Mouse (Mus musculus): Measurements from ENCODE around the gene Tax1bp1. TPM values are rescaled to one million over a fixed set of nuclear protein-coding genes. Genes with fewer than 3 reads are reported as not detected.
A peak's percentile ranks its signal among the peaks of the same experiment; 100 is the strongest.
"Not testable (repeated sequence)": the region's sequence is repeated elsewhere in the genome, so short reads cannot be mapped to it uniquely, and the experiment has no call there.

Tax1bp1 gene
- 18.0 and 32.3 TPM in 2 replicates for polyA plus RNA-seq (2012; rRNA removed)
- polyA plus RNA-seq (2014; fragmentation: Nextera tagmentation; extraction: Ambion mirVana), result 98.9 and 102 TPM in 2 replicates

DNA sequence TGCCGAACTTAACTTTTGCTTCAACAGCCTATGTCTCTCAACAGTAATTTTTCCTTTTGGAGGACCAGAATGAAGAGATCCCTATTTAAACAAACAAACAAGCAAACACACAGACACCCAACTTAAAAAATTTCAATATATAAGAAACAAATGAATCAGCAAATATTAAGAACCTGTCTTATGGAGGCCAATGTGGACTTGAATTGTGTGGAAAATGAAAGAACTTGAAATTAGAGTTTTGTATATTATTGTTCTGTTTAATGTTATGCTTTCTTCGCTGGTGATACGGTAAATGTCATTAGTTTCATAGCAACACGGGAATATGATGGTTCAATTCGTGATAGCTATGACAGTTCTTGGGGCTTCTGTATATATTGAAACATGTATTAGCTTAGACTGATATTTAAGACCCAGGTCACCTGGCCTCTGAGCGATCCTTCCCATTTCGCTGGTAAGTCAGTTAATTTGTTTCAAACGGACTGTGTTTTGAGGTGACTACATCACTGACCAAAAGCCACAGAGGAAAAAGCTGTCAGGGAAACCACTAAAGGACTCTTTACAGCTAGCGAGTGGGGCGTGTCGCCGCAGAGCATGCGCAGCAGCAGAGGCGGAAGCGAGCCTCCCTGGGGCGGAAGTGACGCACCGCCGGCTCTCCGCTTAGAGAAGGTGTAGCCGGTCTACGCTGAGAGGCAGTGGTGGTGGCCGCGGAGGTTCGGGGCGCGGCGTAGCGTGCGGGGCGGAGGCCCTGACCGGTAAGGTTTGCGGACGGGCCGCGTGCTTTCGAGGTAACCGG, at the start of gene Tax1bp1:
Gene Tax1bp1, plus strand, starts transcription at position 626 of the 793 bp plus-strand sequence.
- no peaks in the 10 kb centered on the region for H3K27me3 ChIP-seq (ENCODE audit: control insufficient read depth, insufficient read depth, low read length)
- ATAC-seq (ENCODE audit: insufficient read depth), result peak; percentile 97
- under 1% methylated on average over 38 of the region's 38 CpGs for WGBS (ENCODE audit: insufficient replicate concordance)
- TF ChIP-seq CTCF (IDR thresholded peaks at IDR 0.05; ENCODE audit: low read depth) (no peak), EP300 (IDR thresholded peaks at IDR 0.05; ENCODE audit: low read depth) (no peak)
- H3K4me2 ChIP-seq (ENCODE audit: low read depth), result peak within 1 kb of the TSS; percentile 77
- H3K4me1 ChIP-seq (replicated peaks; ENCODE audit: control insufficient read depth in 2 of 2, insufficient read depth in 2 of 2, low read length in 1 of 2), result peaks cover 10 to 17% of the 10 kb centered on the region in 2 experiments
- H3K9ac ChIP-seq (replicated peaks), result peak within 1 kb of the TSS; percentile 98
- H3K36me3 ChIP-seq (replicated peaks; ENCODE audit: control insufficient read depth, insufficient read depth, low read depth), result no peaks in the 10 kb centered on the region
- DNase-seq (ENCODE audit: low read depth in 3 of 3, low spot score in 3 of 3), result peak; percentile 87 to 90 (median 88)
- peak within 1 kb of the TSS; percentile 95 for H3K27ac ChIP-seq
- H3K9me3 ChIP-seq (ENCODE audit: control insufficient read depth, low read length), result no peaks in the 10 kb centered on the region
- H3K4me3 ChIP-seq (ENCODE audit: insufficient read depth in 1 of 2, low read depth in 2 of 2, low read length in 2 of 2), result peak within 1 kb of the TSS; percentile 97 to 99

DNA sequence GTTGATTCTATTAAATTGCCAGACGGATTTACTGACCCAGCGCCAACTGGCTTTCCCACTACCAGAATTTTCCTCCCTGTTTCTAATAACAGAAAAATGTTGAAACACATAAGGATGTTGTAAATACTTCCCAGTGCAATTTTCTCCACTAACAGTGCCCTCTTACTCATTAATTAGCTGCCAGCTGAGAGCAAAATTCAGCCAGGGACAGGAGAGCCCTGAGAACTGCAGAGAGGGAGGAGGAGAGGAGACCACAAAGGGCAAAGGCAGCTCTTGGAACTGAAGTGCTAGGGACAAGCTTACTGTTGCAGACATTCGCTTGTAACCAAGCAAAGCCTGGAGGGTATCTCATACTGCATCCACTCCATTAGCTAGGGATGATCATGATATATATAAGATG, 45.9 kb upstream of the Tax1bp1 start:
- Histone ChIP-seq H3K36me3 (replicated peaks; ENCODE audit: control insufficient read depth, insufficient read depth, low read depth) (no peaks in the 10 kb centered on the region), H3K9ac (replicated peaks) (no peak overlapping the region), H3K9me3 (ENCODE audit: control insufficient read depth, low read length) (no peaks in the 10 kb centered on the region), H3K4me3 (ENCODE audit: insufficient read depth in 1 of 2, low read depth in 2 of 2, low read length in 2 of 2) (no peak overlapping the region), H3K4me2 (ENCODE audit: low read depth) (no peak overlapping the region), H3K4me1 (replicated peaks; ENCODE audit: control insufficient read depth in 2 of 2, insufficient read depth in 2 of 2, low read length in 1 of 2) (no peaks in the 10 kb centered on the region), H3K27ac (no peak overlapping the region), H3K27me3 (ENCODE audit: control insufficient read depth, insufficient read depth, low read length) (no peaks in the 10 kb centered on the region)
- ATAC-seq (ENCODE audit: insufficient read depth) (no peak), DNase-seq (ENCODE audit: low read depth in 3 of 3, low spot score in 3 of 3) (no peak)
- WGBS (ENCODE audit: insufficient replicate concordance), result 56% methylated on average over 3 of the region's 3 CpGs
- TF ChIP-seq EP300 (IDR thresholded peaks at IDR 0.05; ENCODE audit: low read depth), result no peak
- no peak for TF ChIP-seq CTCF (IDR thresholded peaks at IDR 0.05; ENCODE audit: low read depth)

DNA sequence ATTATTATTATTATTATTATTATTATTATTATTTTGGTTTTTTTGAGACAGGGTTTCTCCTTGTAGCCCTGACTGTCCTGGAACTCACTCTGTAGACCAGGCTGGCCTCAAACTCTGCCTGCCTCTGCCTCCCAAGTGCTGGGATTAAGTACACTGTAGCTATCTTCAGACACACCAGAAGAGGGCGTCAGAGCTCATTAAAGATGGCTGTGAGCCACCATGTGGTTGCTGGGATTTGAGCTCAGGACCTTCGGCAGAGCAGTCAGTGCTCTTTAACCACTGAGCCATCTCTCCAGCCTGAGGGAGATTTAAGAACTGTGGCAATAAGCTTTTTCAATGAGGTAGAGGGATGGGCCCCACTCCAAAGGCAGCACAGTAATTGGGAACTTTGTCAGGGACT, 43.7 kb upstream of the Tax1bp1 start:
- peak; percentile 40; the same call in 1 of the 2 replicates for TF ChIP-seq CTCF (IDR thresholded peaks at IDR 0.05; ENCODE audit: low read depth)
- not testable (repeated sequence) for H3K9me3 ChIP-seq (ENCODE audit: control insufficient read depth, low read length); H3K4me3 ChIP-seq (ENCODE audit: insufficient read depth in 1 of 2, low read depth in 2 of 2, low read length in 2 of 2); ATAC-seq (ENCODE audit: insufficient read depth); H3K4me1 ChIP-seq (replicated peaks; ENCODE audit: control insufficient read depth in 2 of 2, insufficient read depth in 2 of 2, low read length in 1 of 2); H3K4me2 ChIP-seq (ENCODE audit: low read depth); H3K27ac ChIP-seq; DNase-seq (ENCODE audit: low read depth in 3 of 3, low spot score in 3 of 3); H3K27me3 ChIP-seq (ENCODE audit: control insufficient read depth, insufficient read depth, low read length); H3K36me3 ChIP-seq (replicated peaks; ENCODE audit: control insufficient read depth, insufficient read depth, low read depth); H3K9ac ChIP-seq (replicated peaks)
- 28% methylated on average over 2 of the region's 2 CpGs for WGBS (ENCODE audit: insufficient replicate concordance)

DNA sequence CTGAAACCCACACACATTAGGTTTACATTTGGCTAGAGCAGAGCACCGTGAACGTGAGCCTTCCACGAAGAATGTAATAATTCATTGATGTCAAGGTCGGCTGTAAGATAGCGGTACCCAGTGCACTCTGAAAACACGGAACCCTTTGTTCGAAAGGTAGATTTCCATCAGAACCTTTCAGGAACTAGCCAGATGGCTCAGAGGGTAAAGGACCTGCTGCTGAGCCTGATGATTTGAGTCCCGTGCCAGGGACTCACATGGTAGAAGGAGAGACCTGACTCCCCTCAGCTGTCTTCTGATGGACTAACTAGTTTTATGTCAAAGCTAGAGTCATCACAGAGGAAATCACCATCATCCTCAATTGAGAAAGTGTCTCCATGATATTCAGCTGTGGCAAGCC, 41.7 kb upstream of the Tax1bp1 start:
- ATAC-seq (ENCODE audit: insufficient read depth) (no peak), DNase-seq (ENCODE audit: low read depth in 3 of 3, low spot score in 3 of 3) (no peak)
- H3K36me3 ChIP-seq (replicated peaks; ENCODE audit: control insufficient read depth, insufficient read depth, low read depth), result no peaks in the 10 kb centered on the region
- no peaks in the 10 kb centered on the region for H3K9me3 ChIP-seq (ENCODE audit: control insufficient read depth, low read length)
- H3K27ac ChIP-seq, result no peak overlapping the region
- WGBS (ENCODE audit: insufficient replicate concordance), result 48% methylated on average over 8 of the region's 8 CpGs
- TF ChIP-seq EP300 (IDR thresholded peaks at IDR 0.05; ENCODE audit: low read depth) (no peak), CTCF (IDR thresholded peaks at IDR 0.05; ENCODE audit: low read depth) (no peak)
- no peak overlapping the region for H3K4me2 ChIP-seq (ENCODE audit: low read depth)
- H3K4me3 ChIP-seq (ENCODE audit: insufficient read depth in 1 of 2, low read depth in 2 of 2, low read length in 2 of 2), result no peak overlapping the region
- peaks cover 0 to 4% of the 10 kb centered on the region in 2 experiments; a peak in 1 of 4 replicates for H3K4me1 ChIP-seq (replicated peaks; ENCODE audit: control insufficient read depth in 2 of 2, insufficient read depth in 2 of 2, low read length in 1 of 2)
- H3K9ac ChIP-seq (replicated peaks), result no peak overlapping the region
- no peaks in the 10 kb centered on the region for H3K27me3 ChIP-seq (ENCODE audit: control insufficient read depth, insufficient read depth, low read length)

DNA sequence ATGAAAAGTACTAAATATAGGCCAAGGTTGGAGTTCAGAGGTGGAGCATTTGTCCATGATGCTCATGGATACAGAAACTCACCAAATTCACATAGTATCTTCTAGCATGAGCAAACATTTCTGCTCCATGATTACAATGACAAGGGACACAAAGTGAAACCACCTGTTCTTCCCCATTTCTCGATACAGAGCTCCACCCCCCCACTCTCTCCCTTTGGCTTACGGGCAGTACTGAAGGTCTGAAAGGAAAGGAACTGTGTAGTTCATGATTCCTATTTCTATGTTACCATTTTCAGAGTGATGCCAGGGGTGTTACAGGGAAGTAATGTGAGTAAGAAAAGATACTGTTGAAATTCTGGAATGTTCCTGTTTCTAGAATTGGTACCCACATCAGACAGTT, 41.0 kb upstream of the Tax1bp1 start:
- Histone ChIP-seq H3K4me2 (ENCODE audit: low read depth) (no peak overlapping the region), H3K9ac (replicated peaks) (no peak overlapping the region), H3K27ac (no peak overlapping the region), H3K4me3 (ENCODE audit: insufficient read depth in 1 of 2, low read depth in 2 of 2, low read length in 2 of 2) (no peak overlapping the region), H3K4me1 (replicated peaks; ENCODE audit: control insufficient read depth in 2 of 2, insufficient read depth in 2 of 2, low read length in 1 of 2) (peaks cover 0 to 4% of the 10 kb centered on the region in 2 experiments; a peak in 1 of 4 replicates), H3K9me3 (ENCODE audit: control insufficient read depth, low read length) (no peaks in the 10 kb centered on the region), H3K36me3 (replicated peaks; ENCODE audit: control insufficient read depth, insufficient read depth, low read depth) (no peaks in the 10 kb centered on the region), H3K27me3 (ENCODE audit: control insufficient read depth, insufficient read depth, low read length) (no peaks in the 10 kb centered on the region)
- TF ChIP-seq CTCF (IDR thresholded peaks at IDR 0.05; ENCODE audit: low read depth), result no peak
- TF ChIP-seq EP300 (IDR thresholded peaks at IDR 0.05; ENCODE audit: low read depth), result no peak
- WGBS (ENCODE audit: insufficient replicate concordance), result 15% methylated on average over 2 of the region's 2 CpGs
- DNase-seq (ENCODE audit: low read depth in 3 of 3, low spot score in 3 of 3) (no peak), ATAC-seq (ENCODE audit: insufficient read depth) (no peak)

Data from liver, embryonic 14.5 days (tissue).